Mouse (Mus musculus): ENCODE measurements at regions not wholly inside any gene's neighbourhood (a gene's known extent, or its start where the extent isn't known, plus 50 kb on each side); places are given as distances from the start of the nearest gene placed in this dataset.

- TF ChIP-seq CTCF (IDR thresholded peaks at IDR 0.05; ENCODE audit: low read depth) (no peak), EP300 (IDR thresholded peaks at IDR 0.05; ENCODE audit: low read depth) (no peak)
These were observed 556.0 kb upstream of the Nbea start for GRCm38 (mm10) chr3:56739451-56739850.
